Mouse (Mus musculus) limb, embryonic 11.5 days (tissue): ENCODE measurements around the gene Commd1. TPM values are rescaled to one million over a fixed set of nuclear protein-coding genes. Genes with fewer than 3 reads are reported as not detected.

ENCODE experiments used
- ATAC-seq: fragments of 200-750 bp; cut with Nextera tagmentation; 2 replicates; pipeline ENCODE4 v1.8.0; 2017; ENCODE audit warnings: low read depth; ENCODE audit not compliant: insufficient number of reproducible peaks, low FRiP score, low TSS enrichment
- DNase-seq: peaks from one replicate; pipeline ENCODE4 v3.0.0-alpha.2; 2015; ENCODE audit warnings: low spot score
- H3K27ac ChIP-seq: fragments of 300-500 bp; sonication (generic); replicated peaks from 2 replicates; pipeline ENCODE4 v1.5.1; 2014; ENCODE audit warnings: low read depth, mild to moderate bottlenecking, low read length
- H3K27me3 ChIP-seq: fragments of 300-500 bp; sonication (generic); 2 replicates; pipeline ENCODE4 v1.6.1; 2014; ENCODE audit warnings: mild to moderate bottlenecking, low read length, mixed read lengths; ENCODE audit not compliant: control insufficient read depth, insufficient read depth
- H3K36me3 ChIP-seq: fragments of 300-500 bp; sonication (generic); 2 replicates; pipeline ENCODE4 v1.6.1; 2014; ENCODE audit warnings: mild to moderate bottlenecking, low read length, moderate library complexity, mixed read lengths; ENCODE audit not compliant: control insufficient read depth, insufficient read depth
- H3K4me1 ChIP-seq: fragments of 300-500 bp; sonication (generic); 2 replicates; pipeline ENCODE4 v1.6.1; 2014; ENCODE audit warnings: low read length, mixed read lengths; ENCODE audit not compliant: control insufficient read depth, insufficient read depth
- H3K4me2 ChIP-seq: fragments of 300-500 bp; sonication (generic); 2 replicates; pipeline ENCODE4 v1.6.1; 2014; ENCODE audit warnings: low read depth, mild to moderate bottlenecking, moderate library complexity; ENCODE audit not compliant: severe bottlenecking
- H3K4me3 ChIP-seq: fragments of 300-500 bp; sonication (generic); 2 replicates; pipeline ENCODE4 v1.5.1; 2014; ENCODE audit warnings: low read depth, low read length
- H3K9ac ChIP-seq: fragments of 300-500 bp; sonication (generic); 2 replicates; pipeline ENCODE4 v1.6.1; 2014; ENCODE audit warnings: mild to moderate bottlenecking, low read length
- H3K9me3 ChIP-seq: fragments of 300-500 bp; sonication (generic); 2 replicates; pipeline ENCODE4 v1.6.1; 2016; ENCODE audit warnings: low read length; ENCODE audit not compliant: control insufficient read depth
- WGBS: fragments of 180-500 bp; shearing (Covaris S2); extraction: QIAGEN DNeasy Blood & Tissue Kit; methylation state at CpG from one replicate; pipeline ENCODE4 v1.1.7; 2014; 5-methylcytosine and 5-hydroxymethylcytosine counted together
- polyA plus RNA-seq: library from polyadenylated mRNA; unstranded; fragments of >200 nt; fragmentation: Nextera tagmentation; extraction: Ambion mirVana; gene quantifications from 2 replicates; pipeline ENCODE4 v1.2.1, GENCODE M21; 2014

Gene Commd1
- polyA plus RNA-seq, 1 experiment from 2014 or later, result 417 TPM

DNA sequence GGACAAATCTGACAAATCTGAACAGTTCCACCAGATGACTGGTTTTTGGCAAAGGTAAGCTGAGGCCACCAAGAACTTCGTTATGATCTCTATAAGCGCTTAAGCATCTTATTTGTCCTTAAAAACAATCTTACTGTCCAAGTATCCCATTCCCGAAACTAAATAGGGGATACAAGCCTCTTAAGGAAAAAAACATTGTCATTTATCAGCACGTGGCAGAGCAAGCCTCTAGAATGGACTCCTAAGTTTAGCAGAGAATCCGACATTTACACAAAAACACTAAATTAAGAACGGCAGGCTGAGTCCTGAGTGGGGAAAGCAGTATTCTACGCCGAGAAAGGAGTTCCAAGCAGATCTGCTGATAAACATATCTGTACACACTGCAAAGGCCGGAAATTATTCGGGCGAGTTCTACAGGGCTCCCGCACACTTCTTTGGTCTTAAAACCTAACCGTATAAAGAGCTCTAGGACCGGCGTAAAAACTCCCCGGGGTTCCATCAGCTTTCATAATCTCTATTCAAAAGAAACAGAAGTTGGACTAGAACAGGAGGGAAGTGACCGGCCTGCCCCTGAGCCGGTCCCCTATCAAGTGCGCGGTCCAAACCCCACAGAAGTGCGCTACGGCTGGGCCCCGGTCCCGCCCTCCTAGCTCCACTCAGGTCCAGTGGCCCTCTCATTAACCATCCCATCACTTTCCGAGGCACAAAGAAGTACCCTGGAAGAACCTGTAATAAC is 124.3 kb downstream of the Commd1 start:
- Histone ChIP-seq H3K9me3 (no peaks in the 10 kb centered on the region), H3K4me2 (peak overlapping the region; percentile 92), H3K27me3 (peaks cover 24% of the 10 kb centered on the region), H3K36me3 (no peaks in the 10 kb centered on the region), H3K27ac (no peak overlapping the region), H3K4me3 (peak overlapping the region; percentile 62), H3K4me1 (no peaks in the 10 kb centered on the region; the same call in 1 of the 2 replicates), H3K9ac (no peak overlapping the region)
- no peak for ATAC-seq
- 18% methylated on average over 25 of the region's 25 CpGs for WGBS
- DNase-seq, result peak; percentile 43

DNA sequence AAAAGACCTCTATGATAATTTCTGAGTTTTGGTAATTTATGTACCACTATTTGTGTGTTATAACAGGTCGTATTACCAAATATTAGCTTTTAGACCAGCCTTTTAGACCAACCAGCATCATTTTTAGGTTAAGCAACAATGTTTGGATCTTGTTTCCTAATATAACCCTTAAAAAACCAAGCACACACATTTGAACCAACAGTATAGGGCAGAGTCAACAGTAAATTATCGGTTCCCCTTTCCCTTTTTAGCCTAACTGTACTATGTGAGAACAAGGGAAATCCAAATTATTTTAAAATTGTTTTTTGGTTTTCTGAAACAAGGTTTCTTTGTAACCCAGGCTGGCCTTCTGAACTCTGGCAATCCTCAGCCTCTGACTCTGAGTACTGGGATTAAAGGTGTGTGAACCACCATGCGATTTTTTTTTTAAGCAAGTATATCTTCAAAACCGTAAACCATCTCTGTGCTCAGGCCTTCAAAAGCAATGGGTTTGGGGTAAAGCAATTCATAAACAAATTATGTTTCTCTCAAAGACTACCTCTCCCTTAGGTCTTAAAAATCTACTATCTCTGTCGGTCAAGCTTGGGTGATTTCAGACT is 125.0 kb downstream of the Commd1 start:
- no peak for DNase-seq
- Histone ChIP-seq H3K9ac (no peak overlapping the region), H3K4me2 (no peak overlapping the region), H3K9me3 (no peaks in the 10 kb centered on the region), H3K27me3 (peaks cover 24% of the 10 kb centered on the region), H3K27ac (no peak overlapping the region), H3K4me3 (no peak overlapping the region), H3K36me3 (no peaks in the 10 kb centered on the region), H3K4me1 (no peaks in the 10 kb centered on the region; the same call in 1 of the 2 replicates)
- ATAC-seq, result no peak
- 78% methylated on average over 5 of the region's 5 CpGs for WGBS

DNA sequence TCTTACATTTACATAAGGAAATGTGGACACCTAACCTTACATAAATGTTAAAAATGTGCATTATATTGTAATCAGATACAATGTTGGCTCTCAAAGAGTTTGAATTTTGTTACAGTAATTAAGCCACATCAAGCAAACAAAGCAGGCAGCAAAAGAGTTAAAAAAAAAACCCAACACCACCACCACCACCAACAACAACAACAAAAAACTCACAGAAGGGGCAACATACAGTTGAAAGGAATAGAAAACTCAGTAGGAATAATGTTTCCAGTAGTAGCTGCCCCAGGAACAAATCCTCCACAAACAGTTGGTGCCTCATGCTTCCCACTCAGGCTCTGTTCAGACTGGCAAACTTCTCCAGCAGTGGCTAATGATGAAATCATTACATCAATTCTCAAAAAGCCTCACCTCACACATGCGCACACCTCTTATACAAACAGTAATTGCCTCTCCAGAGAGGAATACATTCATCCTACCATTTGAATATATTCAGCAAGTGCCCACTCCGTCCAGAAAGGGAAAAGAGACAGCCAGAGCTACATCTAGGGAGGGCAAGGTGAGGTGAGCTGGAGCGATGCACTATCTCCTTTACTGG is 125.7 kb downstream of the Commd1 start:
- Histone ChIP-seq H3K4me1 (no peaks in the 10 kb centered on the region; the same call in 1 of the 2 replicates), H3K27me3 (peaks cover 24% of the 10 kb centered on the region), H3K9ac (no peak overlapping the region), H3K9me3 (no peaks in the 10 kb centered on the region), H3K4me3 (no peak overlapping the region), H3K27ac (no peak overlapping the region), H3K36me3 (no peaks in the 10 kb centered on the region), H3K4me2 (no peak overlapping the region)
- 88% methylated on average over 3 of the region's 3 CpGs for WGBS
- ATAC-seq (no peak), DNase-seq (no peak)

DNA sequence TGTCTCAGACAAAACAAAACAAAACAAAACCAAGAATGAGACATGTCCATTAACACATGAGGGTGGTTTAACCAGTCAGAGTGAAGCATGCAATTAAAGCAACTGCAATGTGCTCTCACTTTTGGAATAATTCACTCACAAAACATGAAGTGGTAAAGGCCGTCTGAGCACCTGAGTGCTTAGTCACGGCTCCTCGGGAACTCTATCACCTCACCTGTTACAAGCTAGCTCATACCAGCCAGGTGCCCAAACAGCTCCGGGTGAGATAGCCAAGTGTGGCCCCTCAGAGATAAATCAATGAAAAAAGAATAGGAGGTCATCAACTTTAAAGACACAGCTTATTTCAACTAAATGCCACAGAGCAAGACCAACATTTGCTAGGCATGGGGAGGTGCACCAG is 127.6 kb downstream of the Commd1 start:
- 73% methylated on average over 4 of the region's 4 CpGs for WGBS
- Histone ChIP-seq H3K4me1 (no peaks in the 10 kb centered on the region; the same call in 1 of the 2 replicates), H3K4me2 (no peak overlapping the region), H3K4me3 (no peak overlapping the region), H3K9me3 (no peaks in the 10 kb centered on the region), H3K27ac (no peak overlapping the region), H3K9ac (no peak overlapping the region), H3K27me3 (peaks cover 20% of the 10 kb centered on the region), H3K36me3 (no peaks in the 10 kb centered on the region)
- no peak for DNase-seq
- ATAC-seq, result no peak

DNA sequence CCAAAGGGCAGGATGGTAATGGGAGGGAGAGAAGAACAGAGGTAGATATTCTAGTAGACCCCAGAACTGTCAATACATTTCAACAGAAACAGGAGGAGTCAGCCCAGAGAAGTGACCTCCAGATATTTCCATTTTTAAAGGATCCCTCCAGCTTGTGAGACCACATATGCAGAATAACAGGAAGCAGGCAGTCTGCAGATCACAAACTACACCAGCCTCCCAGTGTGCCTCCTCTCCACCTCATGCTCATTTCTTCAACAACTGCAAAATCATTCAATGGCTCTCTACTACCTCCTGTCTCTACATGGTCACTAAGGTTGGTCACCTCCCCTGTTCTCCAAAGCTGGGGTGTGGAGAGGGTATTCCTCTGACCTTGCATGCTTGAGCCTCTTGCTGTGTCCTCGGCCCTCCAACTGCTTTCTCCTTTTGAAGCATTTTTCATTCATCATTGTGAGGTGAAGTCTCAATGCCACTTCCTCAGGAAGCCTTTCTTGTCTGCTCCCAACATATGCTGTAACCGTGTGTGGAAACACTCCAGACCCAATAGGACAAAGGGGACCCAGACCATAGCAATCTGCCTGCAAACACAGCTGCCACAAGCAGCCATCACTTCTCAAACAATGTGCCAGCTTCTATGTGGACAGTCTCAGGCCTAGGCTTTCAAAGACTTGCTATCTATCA is 128.6 kb downstream of the Commd1 start:
- ATAC-seq, result no peak
- Histone ChIP-seq H3K27me3 (peaks cover 14% of the 10 kb centered on the region), H3K4me2 (no peak overlapping the region), H3K36me3 (no peaks in the 10 kb centered on the region), H3K4me3 (no peak overlapping the region), H3K9me3 (no peaks in the 10 kb centered on the region), H3K9ac (no peak overlapping the region), H3K4me1 (no peaks in the 10 kb centered on the region; the same call in 1 of the 2 replicates), H3K27ac (no peak overlapping the region)
- no peak for DNase-seq
- WGBS, result 74% methylated on average over 2 of the region's 2 CpGs

DNA sequence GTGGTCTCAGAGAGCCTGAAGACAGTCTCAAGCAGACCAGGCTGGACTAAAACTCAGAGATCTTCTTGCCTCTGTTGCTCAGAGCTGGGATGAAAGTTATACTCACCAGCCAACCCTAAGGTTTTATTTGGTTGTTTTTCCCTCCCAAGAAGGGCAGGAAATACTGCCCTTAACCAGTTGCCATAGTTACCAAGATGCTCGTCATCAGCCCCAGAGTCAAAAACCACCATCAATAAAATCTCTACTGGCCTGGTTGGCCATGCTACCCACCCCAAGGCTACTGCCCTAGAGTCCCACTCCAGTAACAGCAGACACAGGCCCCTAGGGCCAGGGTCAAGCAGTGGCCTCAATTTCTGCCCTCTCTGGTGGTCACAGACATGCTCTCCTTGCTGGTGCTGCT is 129.7 kb downstream of the Commd1 start:
- Histone ChIP-seq H3K4me3 (no peak overlapping the region), H3K27me3 (peaks cover 5% of the 10 kb centered on the region; the same call in 1 of the 2 replicates), H3K27ac (no peak overlapping the region), H3K36me3 (no peaks in the 10 kb centered on the region), H3K4me1 (no peaks in the 10 kb centered on the region), H3K9ac (no peak overlapping the region), H3K4me2 (no peak overlapping the region), H3K9me3 (no peaks in the 10 kb centered on the region)
- WGBS, result 46% methylated on average over 1 of the region's 1 CpGs
- ATAC-seq, result no peak
- DNase-seq, result no peak

DNA sequence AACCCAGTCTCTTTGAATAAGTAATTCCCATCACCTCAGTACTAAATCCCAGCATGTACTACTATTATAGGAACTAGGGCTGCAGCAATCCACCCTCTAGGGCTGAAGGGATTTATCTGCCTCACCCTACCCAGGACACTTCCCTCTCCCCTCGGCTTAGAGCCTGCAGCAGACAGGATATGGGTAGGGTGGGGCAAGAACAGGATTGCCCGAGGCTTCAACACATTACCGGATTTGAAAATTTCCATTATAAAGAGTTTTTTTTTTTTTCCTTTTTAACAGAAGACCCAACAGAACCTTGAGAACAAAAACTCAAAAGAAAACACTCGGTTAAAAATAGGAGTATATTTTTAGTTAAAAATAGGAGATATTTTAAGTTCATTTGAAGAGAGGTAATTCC is 130.8 kb downstream of the Commd1 start:
- DNase-seq (no peak), ATAC-seq (no peak)
- Histone ChIP-seq H3K4me2 (no peak overlapping the region), H3K4me1 (no peaks in the 10 kb centered on the region), H3K9me3 (no peaks in the 10 kb centered on the region), H3K4me3 (no peak overlapping the region), H3K36me3 (no peaks in the 10 kb centered on the region), H3K27ac (no peak overlapping the region), H3K27me3 (no peaks in the 10 kb centered on the region; the same call in 1 of the 2 replicates), H3K9ac (no peak overlapping the region)
- 44% methylated on average over 4 of the region's 4 CpGs for WGBS

DNA sequence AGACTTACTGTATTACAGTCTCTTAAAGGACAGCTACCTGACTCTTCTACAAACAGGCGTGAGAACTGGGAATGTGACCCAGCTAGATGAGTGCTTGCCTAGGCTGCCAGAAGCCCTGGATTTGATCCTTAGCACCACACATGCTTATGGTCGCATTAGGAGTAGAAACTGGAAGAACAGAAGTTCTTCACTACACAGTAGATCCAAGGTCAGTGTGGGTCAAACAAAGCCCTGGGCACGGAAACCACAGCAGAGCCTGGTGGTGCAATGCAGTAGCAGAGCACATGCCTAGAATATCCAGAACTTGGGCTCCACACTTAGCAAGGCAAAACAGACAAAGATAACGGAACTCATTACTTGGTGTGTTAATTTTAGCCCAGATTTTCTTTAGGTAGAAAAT is 132.1 kb downstream of the Commd1 start:
- WGBS, result 88% methylated on average over 4 of the region's 4 CpGs

More for the DNA sequence above, 132.1 kb downstream of the Commd1 start:
- no peak overlapping the region for H3K9ac ChIP-seq
- H3K36me3 ChIP-seq, result no peaks in the 10 kb centered on the region
- H3K4me1 ChIP-seq, result no peaks in the 10 kb centered on the region
- ATAC-seq (no peak), DNase-seq (no peak)
- H3K27me3 ChIP-seq, result no peaks in the 10 kb centered on the region
- no peak overlapping the region for H3K27ac ChIP-seq
- H3K4me2 ChIP-seq, result no peak overlapping the region
- no peaks in the 10 kb centered on the region for H3K9me3 ChIP-seq
- no peak overlapping the region for H3K4me3 ChIP-seq
